Mouse (Mus musculus): ENCODE results near the gene Arl4c. TPM values are rescaled to one million over a fixed set of nuclear protein-coding genes. Genes with fewer than 3 reads are reported as not detected.

The Arl4c gene
- polyA plus RNA-seq, 1 experiment: 71.3 TPM

- no peak for TF ChIP-seq CTCF (IDR thresholded peaks at IDR 0.05; ENCODE audit: borderline replicate concordance, control insufficient read depth, extremely low read depth, insufficient read depth, low read length, poor library complexity)
- Histone ChIP-seq H3K36me3 (ENCODE audit: control insufficient read depth, insufficient read depth, low read length) (no peaks in the 10 kb centered on the region), H3K4me1 (replicated peaks; ENCODE audit: control insufficient read depth, insufficient read depth, low read length) (peaks cover 47% of the 10 kb centered on the region), H3K27me3 (ENCODE audit: control insufficient read depth, insufficient read depth, low read length) (no peaks in the 10 kb centered on the region), H3K4me3 (ENCODE audit: control insufficient read depth, insufficient read depth, low read length) (no peak overlapping the region), H3K27ac (ENCODE audit: control insufficient read depth, insufficient read depth, low read length) (no peak overlapping the region)
- peak; percentile 27 for DNase-seq
- WGBS: 22% methylated on average over 5 of the region's 5 CpGs
Measured at GRCm38 (mm10) chr1:88644417-88644816, 57.6 kb downstream of the Arl4c start.

GRCm38 (mm10) chr1:88643181-88643823 lies 58.7 kb downstream of the Arl4c start:
- no peaks in the 10 kb centered on the region for H3K36me3 ChIP-seq (ENCODE audit: control insufficient read depth, insufficient read depth, low read length)
- H3K4me1 ChIP-seq (replicated peaks; ENCODE audit: control insufficient read depth, insufficient read depth, low read length): peaks cover 43% of the 10 kb centered on the region
- no peaks in the 10 kb centered on the region for H3K27me3 ChIP-seq (ENCODE audit: control insufficient read depth, insufficient read depth, low read length)
- H3K27ac ChIP-seq (ENCODE audit: control insufficient read depth, insufficient read depth, low read length): no peak overlapping the region
- WGBS: 75% methylated on average over 5 of the region's 5 CpGs
- no peak overlapping the region for H3K4me3 ChIP-seq (ENCODE audit: control insufficient read depth, insufficient read depth, low read length)
- TF ChIP-seq POLR2A (IDR thresholded peaks at IDR 0.05; ENCODE audit: control insufficient read depth, extremely low read depth, insufficient read depth, low read length, poor library complexity) (no peak), CTCF (IDR thresholded peaks at IDR 0.05; ENCODE audit: borderline replicate concordance, control insufficient read depth, extremely low read depth, insufficient read depth, low read length, poor library complexity) (no peak)
- no peak for DNase-seq

- no peak for TF ChIP-seq POLR2A (IDR thresholded peaks at IDR 0.05; ENCODE audit: control insufficient read depth, extremely low read depth, insufficient read depth, low read length, poor library complexity)
- TF ChIP-seq CTCF (IDR thresholded peaks at IDR 0.05; ENCODE audit: borderline replicate concordance, control insufficient read depth, extremely low read depth, insufficient read depth, low read length, poor library complexity): no peak
- DNase-seq: no peak
- Histone ChIP-seq H3K36me3 (ENCODE audit: control insufficient read depth, insufficient read depth, low read length) (no peaks in the 10 kb centered on the region), H3K27ac (ENCODE audit: control insufficient read depth, insufficient read depth, low read length) (no peak overlapping the region), H3K4me3 (ENCODE audit: control insufficient read depth, insufficient read depth, low read length) (no peak overlapping the region), H3K4me1 (replicated peaks; ENCODE audit: control insufficient read depth, insufficient read depth, low read length) (peaks cover 41% of the 10 kb centered on the region), H3K27me3 (ENCODE audit: control insufficient read depth, insufficient read depth, low read length) (no peaks in the 10 kb centered on the region)
- WGBS: 69% methylated on average over 4 of the region's 4 CpGs
Measured at GRCm38 (mm10) chr1:88642735-88643134, 59.3 kb downstream of the Arl4c start.

- no peaks in the 10 kb centered on the region for H3K36me3 ChIP-seq (ENCODE audit: control insufficient read depth, insufficient read depth, low read length)
- no peak overlapping the region for H3K4me3 ChIP-seq (ENCODE audit: control insufficient read depth, insufficient read depth, low read length)
- TF ChIP-seq CTCF (IDR thresholded peaks at IDR 0.05; ENCODE audit: borderline replicate concordance, control insufficient read depth, extremely low read depth, insufficient read depth, low read length, poor library complexity): no peak
- TF ChIP-seq POLR2A (IDR thresholded peaks at IDR 0.05; ENCODE audit: control insufficient read depth, extremely low read depth, insufficient read depth, low read length, poor library complexity): no peak
- H3K27ac ChIP-seq (ENCODE audit: control insufficient read depth, insufficient read depth, low read length): peak overlapping the region; percentile 78
- no peak for DNase-seq
- peaks cover 42% of the 10 kb centered on the region for H3K4me1 ChIP-seq (replicated peaks; ENCODE audit: control insufficient read depth, insufficient read depth, low read length)
- WGBS: 11% methylated on average over 2 of the region's 2 CpGs
- H3K27me3 ChIP-seq (ENCODE audit: control insufficient read depth, insufficient read depth, low read length): no peaks in the 10 kb centered on the region
Measured at GRCm38 (mm10) chr1:88641678-88642215, 60.3 kb downstream of the Arl4c start.

GRCm38 (mm10) chr1:88641194-88641593 lies 60.8 kb downstream of the Arl4c start:
- Histone ChIP-seq H3K27me3 (ENCODE audit: control insufficient read depth, insufficient read depth, low read length) (no peaks in the 10 kb centered on the region), H3K4me1 (replicated peaks; ENCODE audit: control insufficient read depth, insufficient read depth, low read length) (peaks cover 43% of the 10 kb centered on the region), H3K4me3 (ENCODE audit: control insufficient read depth, insufficient read depth, low read length) (no peak overlapping the region), H3K27ac (ENCODE audit: control insufficient read depth, insufficient read depth, low read length) (peak overlapping the region; percentile 78), H3K36me3 (ENCODE audit: control insufficient read depth, insufficient read depth, low read length) (no peaks in the 10 kb centered on the region)
- 95% methylated on average over 3 of the region's 3 CpGs for WGBS
- no peak for TF ChIP-seq POLR2A (IDR thresholded peaks at IDR 0.05; ENCODE audit: control insufficient read depth, extremely low read depth, insufficient read depth, low read length, poor library complexity)
- no peak for TF ChIP-seq CTCF (IDR thresholded peaks at IDR 0.05; ENCODE audit: borderline replicate concordance, control insufficient read depth, extremely low read depth, insufficient read depth, low read length, poor library complexity)
- DNase-seq: no peak

- Histone ChIP-seq H3K36me3 (ENCODE audit: control insufficient read depth, insufficient read depth, low read length) (no peaks in the 10 kb centered on the region), H3K4me3 (ENCODE audit: control insufficient read depth, insufficient read depth, low read length) (no peak overlapping the region), H3K27ac (ENCODE audit: control insufficient read depth, insufficient read depth, low read length) (no peak overlapping the region), H3K4me1 (replicated peaks; ENCODE audit: control insufficient read depth, insufficient read depth, low read length) (peaks cover 42% of the 10 kb centered on the region), H3K27me3 (ENCODE audit: control insufficient read depth, insufficient read depth, low read length) (no peaks in the 10 kb centered on the region)
- DNase-seq: no peak
- WGBS: 73% methylated on average over 10 of the region's 10 CpGs
- TF ChIP-seq POLR2A (IDR thresholded peaks at IDR 0.05; ENCODE audit: control insufficient read depth, extremely low read depth, insufficient read depth, low read length, poor library complexity): no peak
- no peak for TF ChIP-seq CTCF (IDR thresholded peaks at IDR 0.05; ENCODE audit: borderline replicate concordance, control insufficient read depth, extremely low read depth, insufficient read depth, low read length, poor library complexity)
Measured at GRCm38 (mm10) chr1:88639432-88640281, 62.4 kb downstream of the Arl4c start.

All from thymus, adult 2 months (tissue).